Mouse (Mus musculus) lung, postnatal 4 days (tissue): ENCODE measurements around the gene Evc.
A peak's percentile ranks its signal among the peaks of the same experiment; 100 is the strongest.

Experiments used
- DNase-seq, 2 experiments: peaks; one replicate each; pipeline ENCODE4 v3.0.0; 2021

The Evc gene

GRCm38 (mm10) chr5:37298370-37298769 lies 38.3 kb downstream of the Evc start:
- DNase-seq = peak in 1 of 2 experiments; percentile 21

GRCm38 (mm10) chr5:37296717-37297116 lies 40.0 kb downstream of the Evc start:
- DNase-seq = no peak

- DNase-seq = peak in 1 of 2 experiments; percentile 11
These were observed 45.7 kb downstream of the Evc start for GRCm38 (mm10) chr5:37290983-37291382.

DNA sequence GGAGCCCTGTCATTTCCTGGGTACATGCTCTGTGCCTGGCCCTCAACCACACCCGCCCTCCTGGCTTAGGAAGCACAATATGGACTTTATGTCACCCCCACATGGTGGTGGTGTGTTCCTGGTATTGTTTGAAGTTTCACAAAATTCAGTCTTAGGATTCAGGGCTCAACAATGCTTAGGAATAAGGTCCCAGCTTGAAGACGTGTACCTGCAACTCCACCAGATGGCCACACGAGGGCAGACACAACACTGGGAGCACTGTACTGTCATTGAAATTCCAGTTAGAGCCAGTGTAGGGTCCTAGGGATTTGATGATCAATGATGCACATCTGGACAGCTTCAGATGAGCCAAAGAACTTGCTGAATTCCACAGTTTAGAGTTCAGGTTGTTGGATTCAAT lies 47.5 kb downstream of the Evc start:
- peak; percentile 15 to 21 for DNase-seq

DNA sequence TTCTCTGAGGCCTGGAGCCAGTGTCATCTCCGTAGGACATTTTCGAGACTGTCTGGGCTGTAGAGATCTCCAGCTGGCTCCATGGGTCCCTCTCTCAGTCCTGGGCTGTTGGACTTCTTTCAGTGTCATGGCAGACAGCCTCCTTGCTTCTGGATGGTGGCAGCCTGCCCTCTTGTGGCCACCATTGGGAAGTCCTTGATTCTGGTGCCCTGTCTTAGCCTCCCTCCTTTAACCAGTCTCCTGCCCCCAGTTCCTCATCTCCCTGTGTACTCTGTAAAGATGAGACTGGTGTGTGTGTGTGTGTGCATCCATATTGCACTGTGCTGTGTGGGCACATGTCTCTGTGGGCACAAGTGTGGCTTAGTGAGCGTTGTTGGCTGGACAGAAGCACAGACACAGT lies 48.3 kb downstream of the Evc start:
- DNase-seq = peak in 1 of 2 experiments; percentile 14

GRCm38 (mm10) chr5:37281021-37281420 lies 55.7 kb downstream of the Evc start:
- DNase-seq = no peak

GRCm38 (mm10) chr5:37263816-37264215 lies 72.9 kb downstream of the Evc start:
- DNase-seq = no peak

- DNase-seq = no peak
These were observed 75.0 kb downstream of the Evc start for GRCm38 (mm10) chr5:37261734-37262133.

GRCm38 (mm10) chr5:37257243-37257642 lies 79.5 kb downstream of the Evc start:
- peak in 1 of 2 experiments; percentile 34 for DNase-seq

DNA sequence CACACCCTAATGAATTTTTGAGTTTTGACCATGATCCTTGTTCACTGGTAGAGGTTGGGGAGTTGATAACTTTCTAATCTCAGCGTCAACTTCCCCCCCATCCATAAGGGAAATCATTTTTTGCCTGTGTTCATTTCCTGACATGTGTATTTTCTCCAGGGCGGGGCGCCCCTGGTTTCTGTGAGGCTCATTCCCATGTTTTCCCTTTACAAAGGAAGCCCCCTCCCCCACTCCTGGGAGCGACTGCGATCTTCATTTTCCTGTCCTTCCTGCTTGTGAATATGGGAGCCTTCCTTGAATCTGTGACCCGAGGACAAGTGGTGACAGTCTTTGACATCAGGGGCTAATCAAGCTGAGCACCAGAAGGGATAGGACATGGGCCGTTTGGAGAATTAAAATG lies 79.9 kb downstream of the Evc start:
- no peak for DNase-seq

- no peak for DNase-seq
These were observed 82.2 kb downstream of the Evc start for GRCm38 (mm10) chr5:37254523-37254922.

DNA sequence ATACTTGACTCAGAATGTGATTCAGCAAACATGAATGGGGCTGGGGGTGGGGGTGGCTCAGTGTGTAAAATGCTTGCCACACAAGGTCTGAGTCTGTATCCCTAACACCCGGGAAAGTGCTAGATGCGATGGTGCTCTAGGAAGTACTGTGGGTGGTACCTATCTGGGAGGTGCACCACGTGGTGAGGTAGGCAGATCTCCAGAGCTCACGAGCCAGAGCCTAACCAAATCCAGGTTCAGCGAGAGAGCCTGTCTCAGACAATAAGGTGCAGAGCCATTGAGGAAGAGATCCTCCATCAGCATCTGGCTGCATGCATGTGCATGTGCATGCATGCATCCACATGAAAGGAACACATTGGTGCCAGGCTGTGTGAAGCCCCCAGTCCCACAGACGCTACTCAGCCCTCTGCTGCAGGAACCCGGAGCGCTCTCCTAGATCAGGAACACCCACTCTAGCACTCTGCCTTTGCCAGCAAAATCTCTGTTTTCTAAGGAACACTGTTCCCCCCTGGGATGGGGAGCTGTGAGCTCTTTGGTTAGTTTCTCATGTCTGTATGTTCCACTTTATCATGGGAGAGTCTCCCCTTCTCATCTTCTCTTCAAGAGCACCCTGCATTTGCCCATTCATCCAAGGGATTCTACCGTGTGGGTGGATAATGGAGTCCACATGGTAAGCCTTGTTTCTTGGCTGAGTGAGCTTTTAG lies 84.4 kb downstream of the Evc start:
- no peak for DNase-seq

- no peak for DNase-seq
These were observed 85.1 kb downstream of the Evc start for GRCm38 (mm10) chr5:37251596-37251995.

- no peak for DNase-seq
These were observed 87.8 kb downstream of the Evc start for GRCm38 (mm10) chr5:37248870-37249269.

DNA sequence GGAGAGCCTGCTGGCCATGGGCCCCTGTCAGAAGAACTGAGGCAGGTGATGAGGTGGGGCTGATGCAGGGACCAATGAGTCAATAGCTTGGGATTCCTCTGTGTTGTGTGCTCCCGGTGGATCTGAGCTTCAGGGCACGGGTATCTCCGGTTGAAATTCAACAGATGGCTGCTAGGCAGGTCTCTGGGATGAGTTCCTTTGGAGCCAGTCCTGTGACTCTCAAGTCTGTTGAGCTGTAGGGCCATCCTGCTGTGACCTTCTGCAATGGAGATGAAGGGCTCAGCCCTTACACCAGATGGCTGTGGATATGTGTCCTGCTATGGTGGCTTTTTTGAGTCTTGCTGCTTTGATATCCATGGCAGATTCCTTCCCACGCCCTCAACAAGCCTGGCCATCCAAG lies 89.2 kb downstream of the Evc start:
- no peak for DNase-seq

GRCm38 (mm10) chr5:37246138-37246910 lies 90.4 kb downstream of the Evc start:
- DNase-seq = peak; percentile 6 to 31

- peak; percentile 14 to 38 for DNase-seq
These were observed 91.0 kb downstream of the Evc start for GRCm38 (mm10) chr5:37245651-37246050.

GRCm38 (mm10) chr5:37244666-37245242 lies 91.9 kb downstream of the Evc start:
- no peak for DNase-seq

- no peak for DNase-seq
These were observed 92.5 kb downstream of the Evc start for GRCm38 (mm10) chr5:37244161-37244560.

- peak; percentile 48 to 75 for DNase-seq
These were observed 93.4 kb downstream of the Evc start for GRCm38 (mm10) chr5:37243169-37243886.

DNA sequence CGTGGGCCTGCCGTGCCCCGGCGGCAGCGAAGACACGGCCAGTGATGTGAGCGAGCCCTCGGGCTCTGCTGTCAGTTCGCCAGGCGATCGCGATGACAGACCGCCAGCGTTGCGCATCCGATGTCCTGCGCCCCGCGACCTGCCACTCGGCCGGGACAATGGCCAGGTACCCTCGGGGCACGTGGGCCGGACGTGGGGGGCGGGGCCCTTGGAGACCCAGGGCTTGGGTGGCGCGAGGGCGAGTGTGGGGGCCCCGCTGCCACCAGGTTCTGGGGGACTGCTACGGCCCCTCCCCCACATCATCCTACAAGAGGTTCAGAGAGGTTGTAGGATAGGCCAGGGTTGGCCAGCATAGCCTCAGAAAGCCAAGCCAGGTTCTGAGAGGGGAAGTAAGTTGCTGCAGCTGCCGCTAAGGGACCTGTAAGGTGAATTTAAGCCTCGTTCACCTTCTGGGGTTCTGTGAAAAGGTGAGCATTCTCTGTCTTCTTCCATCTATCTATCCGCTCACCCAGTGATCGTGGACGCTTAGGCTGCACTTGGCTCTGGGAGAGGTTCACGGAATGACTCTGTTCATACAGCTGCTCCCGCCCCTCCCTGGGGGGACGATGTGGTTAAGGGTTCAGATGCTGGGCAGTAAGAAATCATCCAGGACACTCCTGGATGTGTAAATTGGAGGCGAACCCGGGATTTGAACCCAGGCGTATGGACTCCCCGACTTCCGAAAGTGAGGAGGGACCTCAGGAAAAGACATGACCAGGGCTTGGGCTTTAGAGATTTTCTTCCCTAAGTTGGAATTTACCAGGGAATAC lies 94.1 kb downstream of the Evc start:
- no peak for DNase-seq

GRCm38 (mm10) chr5:37241651-37242151 lies 95.0 kb downstream of the Evc start, which contains the start of gene Crmp1:
Crmp1 (plus strand) TSS chr5:37241940.
- peak; percentile 9 to 36 for DNase-seq
